In genomic region chr6:113889180-113889579, GRCm38 (mm10) we compare ENCODE assay signal across 14 mouse cellular contexts.
A peak's percentile ranks its signal among the peaks of the same experiment; 100 is the strongest.
DNase-seq lines count a peak whose midpoint lies in the region; ATAC-seq and TF ChIP-seq lines count a peak whose summit lies in the region.
"Had no signal": no experiment of that assay in that cellular context is flagged by ENCODE, and none has a peak within 500 bp of the region (broad histone marks: within the 10 kb centered on the region; RNA-seq: fewer than 3 reads in every experiment).

No protein-coding gene starts in this region.

- no peak for TF ChIP-seq POLR2A in thymus, adult 2 months (IDR thresholded peaks at IDR 0.05; ENCODE audit: control insufficient read depth, extremely low read depth, insufficient read depth, low read length, poor library complexity)

- DNase-seq in hindbrain, embryonic 11.5 days (ENCODE audit: low spot score), result no peak
- no peak for DNase-seq in hindbrain, embryonic 10.5 days (ENCODE audit: low spot score)
- DNase-seq in adrenal gland, adult 2 months, result no peak
- no peak for DNase-seq in thymus, adult 2 months
- DNase-seq: cerebellum, adult 9-10 months; kidney, adult 2 months; liver, embryonic 13.5 days had no signal

- H3K4me2 ChIP-seq in hindbrain, embryonic 11.5 days (replicated peaks; ENCODE audit: low read depth, low read length), result 0 out of 2 replicates have a peak overlapping the region, but pooled peaks have one; percentile 82
- H3K4me2 ChIP-seq in forebrain, embryonic 15.5 days (replicated peaks), result peak overlapping the region; percentile 78
- H3K4me2 ChIP-seq in hindbrain, embryonic 15.5 days, result peak overlapping the region; percentile 82
- H3K4me2 ChIP-seq in neural tube, embryonic 14.5 days (ENCODE audit: low read depth, low read length), result peak overlapping the region; percentile 95
- H3K4me2 ChIP-seq: heart, embryonic 15.5 days; liver, embryonic 13.5 days had no signal

- peaks cover 4% of the 10 kb centered on the region; the same call in 1 of the 2 replicates for H3K27me3 ChIP-seq in hindbrain, embryonic 11.5 days (ENCODE audit: control insufficient read depth, insufficient read depth, low read length)
- peaks cover 67% of the 10 kb centered on the region for H3K27me3 ChIP-seq in hindbrain, embryonic 10.5 days (ENCODE audit: insufficient read depth, poor library complexity, severe bottlenecking)
- H3K27me3 ChIP-seq in forebrain, embryonic 15.5 days, result no peaks in the 10 kb centered on the region
- no peaks in the 10 kb centered on the region for H3K27me3 ChIP-seq in hindbrain, embryonic 15.5 days
- no peaks in the 10 kb centered on the region for H3K27me3 ChIP-seq in neural tube, embryonic 14.5 days (ENCODE audit: control insufficient read depth, insufficient read depth, low read length)
- H3K27me3 ChIP-seq in thymus, adult 2 months (ENCODE audit: control insufficient read depth, insufficient read depth, low read length), result peaks cover 3% of the 10 kb centered on the region; the same call in 1 of the 2 replicates

- peaks cover 8% of the 10 kb centered on the region for H3K4me1 ChIP-seq in hindbrain, embryonic 11.5 days (replicated peaks; ENCODE audit: control insufficient read depth, insufficient read depth, low read length)
- peaks cover 45% of the 10 kb centered on the region for H3K4me1 ChIP-seq in hindbrain, embryonic 10.5 days (replicated peaks)
- peaks cover 38% of the 10 kb centered on the region for H3K4me1 ChIP-seq in forebrain, embryonic 15.5 days
- H3K4me1 ChIP-seq in hindbrain, embryonic 15.5 days (replicated peaks), result peaks cover 36% of the 10 kb centered on the region
- H3K4me1 ChIP-seq in neural tube, embryonic 14.5 days (ENCODE audit: control insufficient read depth, insufficient read depth, low read length), result peaks cover 16% of the 10 kb centered on the region
- H3K4me1 ChIP-seq in thymus, adult 2 months (replicated peaks; ENCODE audit: control insufficient read depth, insufficient read depth, low read length), result no peaks in the 10 kb centered on the region
- H3K4me1 ChIP-seq: megakaryocyte, embryonic 14.5 days had no signal

- H3K4me3 ChIP-seq in hindbrain, embryonic 11.5 days (ENCODE audit: low read depth, low read length), result no peak overlapping the region
- H3K4me3 ChIP-seq in hindbrain, embryonic 10.5 days, result no peak overlapping the region
- peak overlapping the region; percentile 50 for H3K4me3 ChIP-seq in forebrain, embryonic 15.5 days
- peak overlapping the region; percentile 63 for H3K4me3 ChIP-seq in hindbrain, embryonic 15.5 days
- H3K4me3 ChIP-seq in neural tube, embryonic 14.5 days (ENCODE audit: low read depth, low read length), result peak overlapping the region; percentile 50; the same call in 1 of the 2 replicates
- H3K4me3 ChIP-seq in thymus, adult 2 months (ENCODE audit: control insufficient read depth, insufficient read depth, low read length), result no peak overlapping the region
- H3K4me3 ChIP-seq: embryonic facial prominence, embryonic 10.5 days; erythroblast, embryonic 14.5 days; heart, embryonic 15.5 days; liver, embryonic 13.5 days; megakaryocyte, embryonic 14.5 days had no signal

- no peak for TF ChIP-seq CTCF in thymus, adult 2 months (IDR thresholded peaks at IDR 0.05; ENCODE audit: borderline replicate concordance, control insufficient read depth, extremely low read depth, insufficient read depth, low read length, poor library complexity)

- no peaks in the 10 kb centered on the region for H3K36me3 ChIP-seq in hindbrain, embryonic 11.5 days (ENCODE audit: control insufficient read depth, insufficient read depth, low read length)
- no peaks in the 10 kb centered on the region for H3K36me3 ChIP-seq in hindbrain, embryonic 10.5 days
- no peaks in the 10 kb centered on the region for H3K36me3 ChIP-seq in forebrain, embryonic 15.5 days
- no peaks in the 10 kb centered on the region for H3K36me3 ChIP-seq in hindbrain, embryonic 15.5 days
- H3K36me3 ChIP-seq in neural tube, embryonic 14.5 days (ENCODE audit: control insufficient read depth, insufficient read depth, low read length), result no peaks in the 10 kb centered on the region
- no peaks in the 10 kb centered on the region for H3K36me3 ChIP-seq in thymus, adult 2 months (ENCODE audit: control insufficient read depth, insufficient read depth, low read length)
- H3K36me3 ChIP-seq: embryonic facial prominence, embryonic 10.5 days; heart, embryonic 15.5 days; liver, embryonic 13.5 days had no signal

- WGBS in hindbrain, embryonic 11.5 days, result 57% methylated on average over 3 of the region's 3 CpGs
- WGBS in hindbrain, embryonic 10.5 days, result 65% methylated on average over 3 of the region's 3 CpGs
- WGBS in forebrain, embryonic 15.5 days, result 69% methylated on average over 3 of the region's 3 CpGs
- 54% methylated on average over 3 of the region's 3 CpGs for WGBS in hindbrain, embryonic 15.5 days
- 28% methylated on average over 3 of the region's 3 CpGs for WGBS in neural tube, embryonic 14.5 days
- WGBS in thymus, adult 2 months, result 70% methylated on average over 3 of the region's 3 CpGs

- H3K9me3 ChIP-seq in hindbrain, embryonic 11.5 days (ENCODE audit: control insufficient read depth, low read length), result no peaks in the 10 kb centered on the region
- H3K9me3 ChIP-seq in hindbrain, embryonic 10.5 days, result no peaks in the 10 kb centered on the region
- H3K9me3 ChIP-seq in forebrain, embryonic 15.5 days, result no peaks in the 10 kb centered on the region
- no peaks in the 10 kb centered on the region for H3K9me3 ChIP-seq in hindbrain, embryonic 15.5 days
- H3K9me3 ChIP-seq in neural tube, embryonic 14.5 days (ENCODE audit: control insufficient read depth, low read length), result no peaks in the 10 kb centered on the region
- H3K9me3 ChIP-seq: embryonic facial prominence, embryonic 10.5 days; heart, embryonic 15.5 days; liver, embryonic 13.5 days; megakaryocyte, embryonic 14.5 days had no signal

- no peak overlapping the region for H3K27ac ChIP-seq in hindbrain, embryonic 11.5 days (ENCODE audit: low read depth, low read length)
- H3K27ac ChIP-seq in hindbrain, embryonic 10.5 days, result no peak overlapping the region
- H3K27ac ChIP-seq in forebrain, embryonic 15.5 days (replicated peaks), result no peak overlapping the region
- H3K27ac ChIP-seq in hindbrain, embryonic 15.5 days (replicated peaks), result 0 out of 2 replicates have a peak overlapping the region, but pooled peaks have one; percentile 88
- H3K27ac ChIP-seq in neural tube, embryonic 14.5 days (ENCODE audit: low read depth, low read length), result no peak overlapping the region
- no peak overlapping the region for H3K27ac ChIP-seq in thymus, adult 2 months (ENCODE audit: control insufficient read depth, insufficient read depth, low read length)
- H3K27ac ChIP-seq: embryonic facial prominence, embryonic 10.5 days; heart, embryonic 15.5 days; liver, embryonic 13.5 days had no signal

- ATAC-seq in hindbrain, embryonic 11.5 days (ENCODE audit: low FRiP score), result 0 out of 2 replicates have a peak, but pooled peaks have one; percentile 16
- ATAC-seq in forebrain, embryonic 15.5 days (replicated peaks), result no peak
- no peak for ATAC-seq in hindbrain, embryonic 15.5 days (ENCODE audit: low FRiP score, low read depth)
- ATAC-seq in neural tube, embryonic 14.5 days (ENCODE audit: low read depth), result peak; percentile 22; the same call in 1 of the 2 replicates

- no peak overlapping the region for H3K9ac ChIP-seq in hindbrain, embryonic 11.5 days (ENCODE audit: low read depth, low read length)
- H3K9ac ChIP-seq in forebrain, embryonic 15.5 days (replicated peaks), result 0 out of 2 replicates have a peak overlapping the region, but pooled peaks have one; percentile 8
- peak overlapping the region; percentile 77 for H3K9ac ChIP-seq in hindbrain, embryonic 15.5 days
- H3K9ac ChIP-seq in neural tube, embryonic 14.5 days (replicated peaks; ENCODE audit: low read depth, low read length), result peak overlapping the region; percentile 73; the same call in 1 of the 2 replicates
- H3K9ac ChIP-seq: heart, embryonic 15.5 days; liver, embryonic 13.5 days had no signal

Comparison
In these comparisons a context has a peak if more than half of its experiments do, and no peak if none do; other contexts are left out.
1. ATAC-seq: peak in hindbrain, embryonic 11.5 days (single experiment) and neural tube, embryonic 14.5 days (single experiment); none in forebrain, embryonic 15.5 days (single experiment) and hindbrain, embryonic 15.5 days (single experiment).
2. H3K4me3 ChIP-seq: peak in forebrain, embryonic 15.5 days (single experiment), hindbrain, embryonic 15.5 days (single experiment) and neural tube, embryonic 14.5 days (single experiment); none in hindbrain, embryonic 11.5 days (single experiment), hindbrain, embryonic 10.5 days (single experiment) and thymus, adult 2 months (single experiment).
3. Peak in every context shown above with its lines, with median percentiles within 50 percentile points of each other: H3K4me2 ChIP-seq.